Mouse (Mus musculus) megakaryocyte, embryonic 14.5 days (primary cell): ENCODE measurements around the gene Kdelc2.

Experiments
- FLI1 ChIP-seq: IDR thresholded peaks from 2 replicates; pipeline ENCODE4 v1.6.1; 2012; ENCODE audit warnings: low read length, inconsistent platforms, mixed read lengths
- GATA1 ChIP-seq: IDR thresholded peaks from 3 replicates; pipeline ENCODE4 v1.6.1; 2012; ENCODE audit warnings: mixed read lengths, low read length, inconsistent platforms, borderline replicate concordance

GRCm38 (mm10) chr9:53389109-53389508, 5.3 kb downstream of the Kdelc2 start:
- TF ChIP-seq GATA1 = no peak
- no peak for TF ChIP-seq FLI1
